Mouse (Mus musculus): ENCODE results near the gene Ear14.
"Not testable (repeated sequence)": the region's sequence is repeated elsewhere in the genome, so short reads cannot be mapped to it uniquely, and the experiment has no call there.

Gene Ear14

DNA sequence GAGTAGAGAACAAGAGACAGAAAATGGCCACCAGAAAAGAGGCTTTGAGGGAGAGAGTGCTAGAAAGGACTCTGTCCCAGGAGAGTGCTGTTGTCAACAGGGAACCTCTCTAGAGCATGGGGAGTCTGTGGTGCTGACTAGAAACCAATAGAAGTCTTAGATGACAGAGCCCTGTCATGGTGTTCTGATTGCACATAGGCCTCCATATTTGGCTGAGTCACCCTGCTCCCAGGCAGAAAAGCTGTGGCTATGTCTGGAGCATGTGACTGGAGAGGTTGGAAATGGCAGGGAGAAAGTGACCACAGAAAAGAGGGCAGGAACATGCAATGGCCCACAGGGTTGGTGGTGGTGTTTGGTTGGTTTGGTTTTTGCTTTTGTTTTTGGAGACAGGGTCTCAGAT lies 49.0 kb downstream of the Ear14 start:
- DNase-seq (ENCODE audit: low read depth, low spot score): not testable (repeated sequence)

DNA sequence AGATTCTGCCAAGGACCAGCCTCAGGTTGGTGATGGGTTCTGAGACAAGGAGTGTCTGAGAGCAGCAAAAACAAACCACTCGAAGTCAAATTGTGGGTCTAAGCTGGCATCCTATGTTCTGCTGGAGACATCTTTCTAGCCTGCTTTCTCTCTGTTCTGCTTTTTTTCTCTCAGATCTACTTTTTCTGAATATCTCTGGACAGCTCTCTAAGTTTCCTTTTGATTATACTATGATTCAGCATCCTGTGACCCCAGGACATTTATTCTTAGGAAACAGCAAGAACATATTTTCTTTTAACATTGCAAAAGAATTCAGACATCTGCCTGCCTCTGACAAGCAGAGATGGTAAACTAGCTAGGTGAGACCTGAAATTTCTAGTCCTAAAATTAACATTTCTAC lies 50.4 kb downstream of the Ear14 start:
- DNase-seq (ENCODE audit: low read depth, low spot score): no peak

All from R1 (cell line).